Mouse (Mus musculus): ENCODE measurements around the gene Hoxd4. TPM values are rescaled to one million over a fixed set of nuclear protein-coding genes. Genes with fewer than 3 reads are reported as not detected.

The Hoxd4 gene
- polyA plus RNA-seq, 1 experiment: 20.3 TPM

- Histone ChIP-seq H3K4me3 (ENCODE audit: insufficient read depth, low read depth, low read length) (no peak overlapping the region), H3K4me1 (ENCODE audit: control insufficient read depth, insufficient read depth, low read length) (peaks cover 24% of the 10 kb centered on the region; the same call in 1 of the 2 replicates), H3K27ac (ENCODE audit: insufficient read depth, low read depth, low read length) (no peak overlapping the region), H3K27me3 (replicated peaks; ENCODE audit: control insufficient read depth, insufficient read depth, low read length) (no peaks in the 10 kb centered on the region), H3K36me3 (ENCODE audit: control insufficient read depth, insufficient read depth, low read length) (no peaks in the 10 kb centered on the region)
- no peak for TF ChIP-seq POLR2A (IDR thresholded peaks at IDR 0.05; ENCODE audit: low read depth, low read length)
- no peak for TF ChIP-seq CTCF (conservative IDR thresholded peaks at IDR 0.05; ENCODE audit: insufficient read depth, insufficient read length, low read depth, low read length)
- no peak for DNase-seq
- 60% methylated on average over 17 of the region's 17 CpGs for WGBS
These were observed 13.4 kb downstream of the Hoxd4 start for GRCm38 (mm10) chr2:74725171-74725570.

GRCm38 (mm10) chr2:74726551-74726950 is 14.8 kb downstream of the Hoxd4 start, which contains the start of gene Gm28230:
Gm28230 (plus strand) TSS chr2:74726728.
- TF ChIP-seq POLR2A (IDR thresholded peaks at IDR 0.05; ENCODE audit: low read depth, low read length) (no peak), CTCF (conservative IDR thresholded peaks at IDR 0.05; ENCODE audit: insufficient read depth, insufficient read length, low read depth, low read length) (no peak)
- no peaks in the 10 kb centered on the region for H3K36me3 ChIP-seq (ENCODE audit: control insufficient read depth, insufficient read depth, low read length)
- peaks cover 16% of the 10 kb centered on the region; the same call in 1 of the 2 replicates for H3K4me1 ChIP-seq (ENCODE audit: control insufficient read depth, insufficient read depth, low read length)
- H3K4me3 ChIP-seq (ENCODE audit: insufficient read depth, low read depth, low read length): peak within 1 kb of the TSS; percentile 40
- DNase-seq: peak; percentile 93
- no peak within 1 kb of the TSS for H3K27ac ChIP-seq (ENCODE audit: insufficient read depth, low read depth, low read length)
- 41% methylated on average over 5 of the region's 5 CpGs for WGBS
- H3K27me3 ChIP-seq (replicated peaks; ENCODE audit: control insufficient read depth, insufficient read depth, low read length): no peaks in the 10 kb centered on the region

GRCm38 (mm10) chr2:74726973-74727639 is 15.4 kb downstream of the Hoxd4 start:
- no peak for DNase-seq
- peak overlapping the region; percentile 40 for H3K4me3 ChIP-seq (ENCODE audit: insufficient read depth, low read depth, low read length)
- H3K36me3 ChIP-seq (ENCODE audit: control insufficient read depth, insufficient read depth, low read length): no peaks in the 10 kb centered on the region
- 46% methylated on average over 43 of the region's 43 CpGs for WGBS
- H3K27ac ChIP-seq (ENCODE audit: insufficient read depth, low read depth, low read length): no peak overlapping the region
- H3K27me3 ChIP-seq (replicated peaks; ENCODE audit: control insufficient read depth, insufficient read depth, low read length): no peaks in the 10 kb centered on the region
- H3K4me1 ChIP-seq (ENCODE audit: control insufficient read depth, insufficient read depth, low read length): peaks cover 14% of the 10 kb centered on the region; the same call in 1 of the 2 replicates
- TF ChIP-seq CTCF (conservative IDR thresholded peaks at IDR 0.05; ENCODE audit: insufficient read depth, insufficient read length, low read depth, low read length) (no peak), POLR2A (IDR thresholded peaks at IDR 0.05; ENCODE audit: low read depth, low read length) (no peak)

GRCm38 (mm10) chr2:74727640-74728302 is 16.0 kb downstream of the Hoxd4 start:
- TF ChIP-seq CTCF (conservative IDR thresholded peaks at IDR 0.05; ENCODE audit: insufficient read depth, insufficient read length, low read depth, low read length): no peak
- no peak for TF ChIP-seq POLR2A (IDR thresholded peaks at IDR 0.05; ENCODE audit: low read depth, low read length)
- Histone ChIP-seq H3K36me3 (ENCODE audit: control insufficient read depth, insufficient read depth, low read length) (no peaks in the 10 kb centered on the region), H3K4me1 (ENCODE audit: control insufficient read depth, insufficient read depth, low read length) (peaks cover 13% of the 10 kb centered on the region; the same call in 1 of the 2 replicates), H3K27ac (ENCODE audit: insufficient read depth, low read depth, low read length) (no peak overlapping the region), H3K27me3 (replicated peaks; ENCODE audit: control insufficient read depth, insufficient read depth, low read length) (no peaks in the 10 kb centered on the region), H3K4me3 (ENCODE audit: insufficient read depth, low read depth, low read length) (peak overlapping the region; percentile 40)
- WGBS: 39% methylated on average over 24 of the region's 25 CpGs
- DNase-seq: no peak

GRCm38 (mm10) chr2:74728303-74728680 is 16.6 kb downstream of the Hoxd4 start:
- Histone ChIP-seq H3K36me3 (ENCODE audit: control insufficient read depth, insufficient read depth, low read length) (no peaks in the 10 kb centered on the region), H3K27ac (ENCODE audit: insufficient read depth, low read depth, low read length) (no peak overlapping the region), H3K4me1 (ENCODE audit: control insufficient read depth, insufficient read depth, low read length) (peaks cover 13% of the 10 kb centered on the region; the same call in 1 of the 2 replicates), H3K27me3 (replicated peaks; ENCODE audit: control insufficient read depth, insufficient read depth, low read length) (no peaks in the 10 kb centered on the region), H3K4me3 (ENCODE audit: insufficient read depth, low read depth, low read length) (0 out of 2 replicates have a peak overlapping the region, but pooled peaks have one; percentile 40)
- no peak for TF ChIP-seq CTCF (conservative IDR thresholded peaks at IDR 0.05; ENCODE audit: insufficient read depth, insufficient read length, low read depth, low read length)
- no peak for TF ChIP-seq POLR2A (IDR thresholded peaks at IDR 0.05; ENCODE audit: low read depth, low read length)
- DNase-seq: no peak
- WGBS: 70% methylated on average over 13 of the region's 13 CpGs

GRCm38 (mm10) chr2:74730331-74730730 is 18.6 kb downstream of the Hoxd4 start:
- 57% methylated on average over 8 of the region's 8 CpGs for WGBS
- no peak overlapping the region for H3K27ac ChIP-seq (ENCODE audit: insufficient read depth, low read depth, low read length)
- H3K4me1 ChIP-seq (ENCODE audit: control insufficient read depth, insufficient read depth, low read length): peaks cover 5% of the 10 kb centered on the region; the same call in 1 of the 2 replicates
- DNase-seq: no peak
- no peaks in the 10 kb centered on the region for H3K36me3 ChIP-seq (ENCODE audit: control insufficient read depth, insufficient read depth, low read length)
- TF ChIP-seq POLR2A (IDR thresholded peaks at IDR 0.05; ENCODE audit: low read depth, low read length) (no peak), CTCF (conservative IDR thresholded peaks at IDR 0.05; ENCODE audit: insufficient read depth, insufficient read length, low read depth, low read length) (no peak)
- no peak overlapping the region for H3K4me3 ChIP-seq (ENCODE audit: insufficient read depth, low read depth, low read length)
- no peaks in the 10 kb centered on the region for H3K27me3 ChIP-seq (replicated peaks; ENCODE audit: control insufficient read depth, insufficient read depth, low read length)

GRCm38 (mm10) chr2:74731055-74731454 is 19.3 kb downstream of the Hoxd4 start:
- Histone ChIP-seq H3K27me3 (replicated peaks; ENCODE audit: control insufficient read depth, insufficient read depth, low read length) (no peaks in the 10 kb centered on the region), H3K27ac (ENCODE audit: insufficient read depth, low read depth, low read length) (no peak overlapping the region), H3K4me3 (ENCODE audit: insufficient read depth, low read depth, low read length) (no peak overlapping the region), H3K4me1 (ENCODE audit: control insufficient read depth, insufficient read depth, low read length) (0 out of 2 replicates have a peak, but pooled peaks cover 2% of the 10 kb centered on the region), H3K36me3 (ENCODE audit: control insufficient read depth, insufficient read depth, low read length) (no peaks in the 10 kb centered on the region)
- TF ChIP-seq CTCF (conservative IDR thresholded peaks at IDR 0.05; ENCODE audit: insufficient read depth, insufficient read length, low read depth, low read length) (no peak), POLR2A (IDR thresholded peaks at IDR 0.05; ENCODE audit: low read depth, low read length) (no peak)
- no peak for DNase-seq
